Mouse (Mus musculus) stomach, embryonic 15.5 days (tissue): ENCODE data around the gene Rps16. TPM values are rescaled to one million over a fixed set of nuclear protein-coding genes. Genes with fewer than 3 reads are reported as not detected.
A peak's percentile ranks its signal among the peaks of the same experiment; 100 is the strongest.

ENCODE experiments used
- ATAC-seq: fragments of 200-750 bp; cut with Nextera tagmentation; 2 replicates; pipeline ENCODE4 v1.8.0; 2017; ENCODE audit warnings: low read depth, moderate number of reproducible peaks, moderate TSS enrichment; ENCODE audit not compliant: insufficient read depth, low FRiP score
- H3K27ac ChIP-seq: fragments of 300-500 bp; sonication (generic); 2 replicates; pipeline ENCODE4 v1.5.1; 2015; ENCODE audit warnings: mild to moderate bottlenecking, inconsistent platforms
- H3K27me3 ChIP-seq: fragments of 300-500 bp; sonication (generic); replicated peaks from 2 replicates; pipeline ENCODE4 v1.6.1; 2015; ENCODE audit warnings: inconsistent platforms
- H3K36me3 ChIP-seq: fragments of 300-500 bp; sonication (generic); 2 replicates; pipeline ENCODE4 v1.6.1; 2015; ENCODE audit warnings: inconsistent platforms
- H3K4me1 ChIP-seq: fragments of 300-500 bp; sonication (generic); 2 replicates; pipeline ENCODE4 v1.6.1; 2015; ENCODE audit warnings: inconsistent platforms
- H3K4me2 ChIP-seq: fragments of 300-500 bp; sonication (generic); 2 replicates; pipeline ENCODE4 v1.6.1; 2015; ENCODE audit warnings: mild to moderate bottlenecking, inconsistent platforms
- H3K4me3 ChIP-seq: fragments of 300-500 bp; sonication (generic); replicated peaks from 2 replicates; pipeline ENCODE4 v1.5.1; 2015; ENCODE audit warnings: inconsistent platforms
- H3K9ac ChIP-seq: fragments of 300-500 bp; sonication (generic); 2 replicates; pipeline ENCODE4 v1.6.1; 2015; ENCODE audit warnings: inconsistent platforms
- H3K9me3 ChIP-seq: fragments of 300-500 bp; sonication (generic); 2 replicates; pipeline ENCODE4 v1.6.1; 2016; ENCODE audit warnings: inconsistent platforms
- WGBS: fragments of 180-500 bp; shearing (Covaris S2); methylation state at CpG from one replicate; pipeline ENCODE4 v1.1.7; 2015; 5-methylcytosine and 5-hydroxymethylcytosine counted together
- polyA plus RNA-seq: library from polyadenylated mRNA; unstranded; fragments of >200 nt; fragmentation: Nextera tagmentation; extraction: Ambion mirVana; gene quantifications from 2 replicates; pipeline ENCODE4 v1.2.1, GENCODE M21; 2015

Gene Rps16
- polyA plus RNA-seq = 826 and 1,031 TPM in 2 replicates

DNA sequence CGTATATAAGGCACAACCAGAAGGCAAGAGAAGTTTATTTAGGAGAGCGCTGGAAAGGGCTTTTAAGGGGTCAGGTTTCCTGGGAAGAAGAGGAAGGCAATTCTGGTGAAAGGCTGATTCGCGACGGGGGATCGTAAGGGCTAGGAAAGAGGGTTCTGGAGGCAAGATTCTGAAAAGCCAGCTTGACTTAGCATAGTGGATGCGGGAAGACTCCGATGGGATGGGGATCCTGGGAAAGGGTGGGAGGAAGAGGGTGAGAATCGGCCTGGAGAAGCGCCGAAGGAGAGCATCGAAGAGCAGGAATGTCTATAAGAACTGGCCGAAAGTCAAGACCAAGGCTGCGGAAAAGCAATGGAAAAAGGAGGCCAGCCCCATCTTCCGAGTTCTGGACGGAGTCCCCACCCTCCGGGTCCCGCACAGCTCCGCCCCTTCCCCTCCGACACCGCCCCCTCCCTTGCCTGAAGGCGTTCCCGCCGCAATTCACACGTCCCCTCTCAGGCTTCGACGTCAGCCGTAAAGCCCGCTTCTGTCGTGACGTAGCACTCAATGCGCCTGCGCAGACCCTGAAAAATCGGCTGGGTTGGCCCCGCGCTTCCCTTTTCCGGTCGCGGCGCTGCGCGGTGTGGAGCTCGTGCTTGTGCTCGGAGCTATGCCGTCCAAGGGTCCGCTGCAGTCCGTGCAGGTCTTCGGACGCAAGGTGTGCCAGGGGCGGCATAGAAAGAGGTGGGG is at the start of gene Rps16:
Rps16 (plus strand) TSS at position 498 of the 729 bp plus-strand sequence.
- peak within 1 kb of the TSS; percentile 66 for H3K4me2 ChIP-seq
- H3K27ac ChIP-seq = peak within 1 kb of the TSS; percentile 95
- H3K27me3 ChIP-seq = no peaks in the 10 kb centered on the region
- peak within 1 kb of the TSS; percentile 95 for H3K9ac ChIP-seq
- H3K4me1 ChIP-seq = peaks cover 15% of the 10 kb centered on the region
- H3K36me3 ChIP-seq = peaks cover 20% of the 10 kb centered on the region
- peak; percentile 93 for ATAC-seq
- no peaks in the 10 kb centered on the region for H3K9me3 ChIP-seq
- WGBS = under 1% methylated on average over 49 of the region's 50 CpGs
- peak within 1 kb of the TSS; percentile 92 for H3K4me3 ChIP-seq

DNA sequence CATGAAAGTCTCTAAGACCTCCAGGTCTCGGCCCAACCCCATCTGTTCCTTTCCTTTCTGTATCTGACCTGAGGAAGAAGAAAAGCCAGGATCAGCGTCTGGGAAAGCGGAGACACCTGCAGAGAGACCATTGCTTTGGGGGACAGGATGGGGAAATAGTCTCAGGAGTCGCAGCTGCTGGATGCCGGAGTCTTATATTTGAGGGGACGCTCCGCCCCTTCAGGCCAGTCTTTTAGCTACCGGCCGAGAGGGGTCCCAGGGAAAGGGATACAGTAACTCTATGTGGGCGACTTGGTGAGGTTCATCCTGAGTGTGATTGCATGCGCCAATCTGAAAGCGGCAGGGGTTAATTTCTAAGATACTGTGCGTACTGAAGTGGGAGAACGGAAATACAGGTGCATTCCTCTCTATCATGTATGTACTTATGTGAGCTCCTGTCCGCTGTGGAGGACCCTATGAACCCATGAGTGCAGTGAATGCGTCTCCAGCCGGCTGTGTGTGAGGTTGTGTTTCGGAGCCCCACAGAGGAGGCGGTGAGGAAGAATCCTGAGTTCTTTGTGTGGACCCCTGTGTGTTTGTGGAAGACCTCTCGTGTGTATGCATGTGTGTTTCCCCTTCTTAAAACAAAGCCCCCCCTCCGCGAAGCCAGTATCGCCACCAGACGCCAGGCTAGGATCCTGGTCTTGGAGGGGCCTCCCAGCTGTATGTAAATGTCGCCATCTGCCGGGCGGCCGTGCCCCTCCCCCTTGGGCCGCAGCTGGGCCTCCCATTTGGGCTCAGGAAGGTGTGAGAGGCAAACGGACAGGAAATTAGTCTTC is 48.6 kb upstream of the Rps16 start, which contains the start of gene Dll3:
Dll3 (minus strand) TSS at position 623 of the 818 bp plus-strand sequence.
- Histone ChIP-seq H3K36me3 (peaks cover 19% of the 10 kb centered on the region), H3K9ac (no peak within 1 kb of the TSS), H3K4me3 (peak within 1 kb of the TSS; percentile 24), H3K4me2 (peak within 1 kb of the TSS; percentile 61), H3K4me1 (peaks cover 20% of the 10 kb centered on the region; the same call in 1 of the 2 replicates), H3K27me3 (peaks cover 47% of the 10 kb centered on the region), H3K9me3 (no peaks in the 10 kb centered on the region), H3K27ac (no peak within 1 kb of the TSS)
- ATAC-seq = 0 out of 2 replicates have a peak, but pooled peaks have one; percentile 30
- 2% methylated on average over 30 of the region's 30 CpGs for WGBS

DNA sequence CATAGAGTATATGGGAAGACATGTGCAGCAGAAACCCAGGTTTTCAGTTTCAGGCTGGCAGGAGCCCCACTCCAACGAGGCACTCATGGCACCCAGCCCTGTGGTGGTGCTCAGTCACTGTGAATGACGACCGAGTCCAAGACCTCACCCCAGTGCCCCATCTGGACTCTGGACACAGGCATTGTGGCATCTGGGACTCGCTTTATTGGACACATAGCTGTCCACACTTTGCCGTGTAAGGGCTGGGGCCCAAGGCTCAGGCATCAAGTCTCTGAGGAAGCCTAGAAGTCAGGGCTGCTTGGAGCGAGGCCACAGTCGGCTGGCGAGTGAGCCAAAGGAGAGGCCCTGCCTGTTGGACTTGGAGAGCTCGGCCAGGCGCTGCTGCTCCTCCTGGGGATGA is 44.8 kb upstream of the Rps16 start:
- ATAC-seq = no peak
- H3K27ac ChIP-seq = no peak overlapping the region
- no peak overlapping the region for H3K4me2 ChIP-seq
- H3K4me3 ChIP-seq = no peak overlapping the region
- H3K9me3 ChIP-seq = no peaks in the 10 kb centered on the region
- no peak overlapping the region for H3K9ac ChIP-seq
- H3K4me1 ChIP-seq = peaks cover 14% of the 10 kb centered on the region; the same call in 1 of the 2 replicates
- peaks cover 45% of the 10 kb centered on the region for H3K36me3 ChIP-seq
- WGBS = 90% methylated on average over 10 of the region's 10 CpGs
- H3K27me3 ChIP-seq = peaks cover 16% of the 10 kb centered on the region

DNA sequence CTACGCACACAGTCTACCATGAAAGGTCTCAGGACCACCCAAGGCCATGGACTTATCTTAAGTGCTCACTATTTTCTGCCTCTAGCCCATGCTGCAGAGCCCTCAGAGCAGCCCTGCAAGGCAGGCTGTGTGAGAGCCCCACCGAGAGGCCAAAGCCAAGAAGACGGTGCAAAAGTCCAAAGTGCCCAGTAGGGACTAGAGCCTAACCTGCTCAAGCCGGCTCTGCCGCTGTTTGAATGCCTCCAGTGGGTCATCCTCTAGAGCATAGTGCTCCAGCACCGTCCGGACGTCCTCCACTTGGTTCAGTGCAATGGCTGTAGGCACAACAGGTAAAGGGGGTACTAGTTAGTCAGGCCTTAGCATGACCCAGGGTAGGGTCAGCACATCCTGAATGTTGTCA is 44.2 kb upstream of the Rps16 start:
- no peaks in the 10 kb centered on the region for H3K9me3 ChIP-seq
- no peak overlapping the region for H3K4me2 ChIP-seq
- no peak overlapping the region for H3K27ac ChIP-seq
- ATAC-seq = no peak
- H3K36me3 ChIP-seq = peaks cover 45% of the 10 kb centered on the region
- WGBS = 91% methylated on average over 8 of the region's 8 CpGs
- no peak overlapping the region for H3K9ac ChIP-seq
- no peak overlapping the region for H3K4me3 ChIP-seq
- peaks cover 19% of the 10 kb centered on the region for H3K4me1 ChIP-seq
- peaks cover 10% of the 10 kb centered on the region for H3K27me3 ChIP-seq

DNA sequence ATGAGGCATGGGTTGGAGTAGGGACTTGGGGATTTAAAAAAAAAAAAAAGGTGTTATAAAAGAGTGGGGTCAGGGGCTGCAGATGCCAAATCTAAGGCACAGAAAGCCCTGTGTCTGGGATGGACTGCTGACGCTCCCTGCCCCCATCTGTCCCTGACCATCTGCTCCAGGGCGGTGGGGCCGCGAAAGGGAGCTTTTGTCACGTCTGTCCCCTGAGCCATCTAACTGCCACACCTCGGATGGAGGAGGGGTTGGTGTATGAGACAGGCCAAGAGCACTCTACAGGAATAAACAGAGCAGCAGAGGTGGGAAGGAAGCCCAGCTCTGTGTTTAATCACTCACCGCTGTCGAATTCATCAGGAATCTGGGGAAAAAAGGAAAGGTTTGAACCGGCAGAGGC is 40.7 kb upstream of the Rps16 start:
- WGBS = 55% methylated on average over 9 of the region's 9 CpGs
- no peak overlapping the region for H3K9ac ChIP-seq
- peaks cover 8% of the 10 kb centered on the region for H3K4me1 ChIP-seq
- no peak overlapping the region for H3K27ac ChIP-seq
- no peak for ATAC-seq
- H3K4me3 ChIP-seq = no peak overlapping the region
- no peaks in the 10 kb centered on the region for H3K27me3 ChIP-seq
- peaks cover 49% of the 10 kb centered on the region for H3K36me3 ChIP-seq
- H3K4me2 ChIP-seq = no peak overlapping the region
- H3K9me3 ChIP-seq = no peaks in the 10 kb centered on the region

DNA sequence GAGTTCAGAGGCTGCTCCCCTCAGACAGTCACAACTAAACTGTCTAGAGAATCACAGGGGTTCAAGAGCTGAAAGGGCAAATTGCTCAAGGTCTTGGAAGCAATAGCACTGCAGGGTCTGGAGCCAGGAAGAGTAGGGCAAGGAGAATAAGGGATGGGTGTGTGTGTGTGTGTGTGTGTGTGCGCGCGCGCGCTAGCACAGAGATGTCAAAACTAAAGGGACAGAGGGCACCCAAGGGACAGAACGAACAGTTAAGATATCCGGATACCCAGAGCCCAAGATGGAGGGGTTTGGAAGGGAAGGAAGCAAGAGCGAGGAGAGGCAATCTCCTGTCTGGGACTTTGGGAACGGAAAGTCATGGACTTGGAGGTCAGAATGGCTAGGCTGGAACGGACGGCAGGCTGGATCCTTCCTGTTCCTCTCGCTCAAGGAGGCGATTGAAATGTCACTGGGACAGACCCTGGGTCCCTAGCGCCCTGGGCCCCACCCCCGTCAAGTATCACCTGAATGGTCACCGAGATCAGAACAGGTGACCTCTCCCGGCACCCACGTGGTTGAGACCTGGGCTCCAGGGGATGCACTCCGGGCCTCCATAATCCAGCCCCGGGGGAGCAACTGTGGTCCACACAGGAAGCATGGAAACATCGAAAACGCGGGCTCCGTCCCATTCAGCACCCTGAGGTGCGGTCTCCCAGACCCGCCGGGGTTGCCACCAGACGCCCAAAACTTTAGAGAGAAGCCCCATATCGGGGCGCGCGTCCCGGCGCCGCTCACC is 39.1 kb upstream of the Rps16 start:
- WGBS = 5% methylated on average over 35 of the region's 35 CpGs
- Histone ChIP-seq H3K27ac (peak overlapping the region; percentile 69), H3K27me3 (no peaks in the 10 kb centered on the region), H3K4me2 (peak overlapping the region; percentile 86), H3K36me3 (peaks cover 49% of the 10 kb centered on the region), H3K4me3 (peak overlapping the region; percentile 98), H3K9ac (peak overlapping the region; percentile 92), H3K9me3 (no peaks in the 10 kb centered on the region), H3K4me1 (peaks cover 8% of the 10 kb centered on the region)
- peak; percentile 39 for ATAC-seq

DNA sequence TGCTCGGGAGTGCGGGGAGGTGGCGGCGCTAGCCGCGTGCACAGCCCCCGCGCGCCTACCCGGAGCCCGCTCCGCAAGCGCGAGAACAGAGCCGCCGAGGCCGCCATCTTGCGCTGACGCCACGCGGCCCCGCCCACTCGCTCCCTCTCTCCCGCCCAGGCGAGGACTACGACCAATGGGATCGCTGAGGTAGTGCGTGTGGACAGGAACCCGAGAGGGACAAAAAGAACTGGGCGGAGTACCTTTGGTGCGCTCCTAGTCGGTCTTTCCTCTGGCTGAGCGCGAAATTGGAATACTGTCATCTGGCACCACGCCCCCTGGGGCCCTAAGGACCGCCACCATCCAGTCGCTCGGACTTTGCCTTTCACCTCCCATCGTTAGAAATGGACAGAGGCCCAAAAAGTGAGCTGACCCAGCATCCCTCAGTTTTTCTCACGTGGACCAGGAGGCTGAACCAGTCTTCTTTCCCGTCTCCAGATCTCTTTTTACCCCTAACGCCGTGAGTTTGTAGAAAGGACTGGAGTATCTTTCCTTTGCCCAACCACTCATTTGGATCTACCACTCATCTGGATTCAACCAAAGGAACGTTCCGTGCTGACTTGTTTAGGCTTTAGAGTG is 38.4 kb upstream of the Rps16 start, which contains the start of gene Timm50:
Timm50 (minus strand) TSS at position 147 of the 618 bp plus-strand sequence.
- H3K4me2 ChIP-seq = peak within 1 kb of the TSS; percentile 86
- H3K4me3 ChIP-seq = peak within 1 kb of the TSS; percentile 98
- peak; percentile 98 for ATAC-seq
- peaks cover 51% of the 10 kb centered on the region for H3K36me3 ChIP-seq
- under 1% methylated on average over 45 of the region's 45 CpGs for WGBS
- peak within 1 kb of the TSS; percentile 69 for H3K27ac ChIP-seq
- peak within 1 kb of the TSS; percentile 92 for H3K9ac ChIP-seq
- H3K4me1 ChIP-seq = peaks cover 8% of the 10 kb centered on the region
- no peaks in the 10 kb centered on the region for H3K27me3 ChIP-seq
- H3K9me3 ChIP-seq = no peaks in the 10 kb centered on the region

DNA sequence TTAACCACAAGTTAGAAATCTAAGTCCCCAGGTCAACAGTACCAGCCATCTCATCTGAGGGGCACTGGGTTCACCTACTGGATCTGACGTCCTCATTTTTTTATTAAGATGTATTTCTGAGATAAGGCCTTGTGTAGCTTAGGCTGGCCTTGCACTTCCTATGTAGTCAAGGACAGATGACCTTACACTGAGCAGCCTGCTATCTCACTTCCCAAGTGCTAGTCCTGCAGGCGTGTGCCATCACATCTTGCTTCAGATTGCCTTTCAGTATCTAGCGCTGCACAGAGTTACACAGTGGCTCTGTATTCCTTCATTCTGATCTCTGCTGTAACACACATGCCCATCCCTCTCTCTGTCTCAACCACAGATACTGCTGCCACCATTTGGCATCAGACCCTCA is 32.4 kb upstream of the Rps16 start:
- Histone ChIP-seq H3K9me3 (no peaks in the 10 kb centered on the region), H3K27ac (no peak overlapping the region), H3K4me1 (no peaks in the 10 kb centered on the region), H3K36me3 (peaks cover 86% of the 10 kb centered on the region), H3K9ac (no peak overlapping the region), H3K4me2 (no peak overlapping the region), H3K27me3 (no peaks in the 10 kb centered on the region), H3K4me3 (no peak overlapping the region)
- WGBS = 81% methylated on average over 3 of the region's 3 CpGs
- ATAC-seq = no peak

DNA sequence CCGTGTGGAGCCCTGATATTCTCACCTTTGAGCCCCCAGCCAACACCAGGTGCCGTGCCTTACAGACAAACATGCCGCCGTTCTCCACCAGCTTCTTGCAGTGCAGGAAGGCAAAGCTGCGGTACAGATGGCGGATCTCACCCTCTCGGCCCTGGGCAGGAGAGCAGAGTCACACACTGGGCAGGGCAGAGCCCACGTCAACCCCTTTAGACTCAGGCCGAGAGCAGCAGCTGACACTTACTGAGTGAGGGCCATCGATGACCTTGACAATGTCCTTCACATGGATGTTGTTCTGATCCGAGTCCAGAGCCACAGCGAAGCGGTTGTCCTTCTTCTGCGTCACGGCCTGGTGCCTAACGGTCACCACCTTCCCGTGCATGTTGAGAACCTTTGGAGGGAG is 31.7 kb upstream of the Rps16 start:
- H3K9ac ChIP-seq = no peak overlapping the region
- no peak for ATAC-seq
- no peak overlapping the region for H3K4me3 ChIP-seq
- peaks cover 93% of the 10 kb centered on the region for H3K36me3 ChIP-seq
- WGBS = 92% methylated on average over 17 of the region's 17 CpGs
- H3K27ac ChIP-seq = no peak overlapping the region
- no peaks in the 10 kb centered on the region for H3K9me3 ChIP-seq
- H3K4me2 ChIP-seq = no peak overlapping the region
- no peaks in the 10 kb centered on the region for H3K4me1 ChIP-seq
- H3K27me3 ChIP-seq = no peaks in the 10 kb centered on the region

DNA sequence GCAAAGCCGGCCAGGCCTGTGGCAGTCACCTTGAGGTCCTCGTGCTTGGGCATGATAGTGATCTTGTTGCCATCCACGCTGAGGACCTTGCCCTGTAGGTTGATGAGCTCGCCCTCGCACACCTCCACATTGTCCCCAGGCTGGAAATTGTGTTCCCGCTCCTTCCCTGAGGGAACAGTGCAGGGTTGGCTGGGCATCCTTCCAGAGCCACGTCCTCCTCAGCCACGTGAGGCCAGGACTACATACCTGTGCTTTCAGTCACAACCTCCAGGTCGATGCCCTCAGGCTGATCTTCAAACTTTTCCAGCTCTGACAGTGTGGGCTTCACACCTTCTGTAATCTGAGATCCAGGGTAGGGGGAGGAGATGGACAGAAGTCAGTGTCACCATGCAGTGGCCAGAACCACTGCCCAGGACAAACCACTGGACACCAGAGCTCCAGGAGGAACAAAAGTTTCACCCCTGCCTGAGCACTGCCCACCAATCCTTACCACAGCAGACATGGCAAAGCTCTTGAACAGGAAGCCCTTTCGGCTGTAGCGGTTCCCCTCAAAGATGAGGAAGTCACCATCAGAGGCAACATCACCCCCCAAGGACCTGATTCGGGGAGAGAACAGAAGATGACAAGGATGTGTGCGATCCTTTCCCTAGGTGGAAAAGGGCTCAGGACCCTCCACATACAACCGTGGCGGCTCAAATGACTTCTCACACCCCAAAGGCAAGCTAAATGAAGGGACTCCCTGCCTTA is 28.3 kb upstream of the Rps16 start:
- Histone ChIP-seq H3K9me3 (no peaks in the 10 kb centered on the region), H3K4me3 (no peak overlapping the region), H3K9ac (no peak overlapping the region), H3K27me3 (no peaks in the 10 kb centered on the region), H3K4me1 (no peaks in the 10 kb centered on the region), H3K27ac (no peak overlapping the region), H3K36me3 (peaks cover 88% of the 10 kb centered on the region), H3K4me2 (no peak overlapping the region)
- no peak for ATAC-seq
- 92% methylated on average over 15 of the region's 15 CpGs for WGBS

DNA sequence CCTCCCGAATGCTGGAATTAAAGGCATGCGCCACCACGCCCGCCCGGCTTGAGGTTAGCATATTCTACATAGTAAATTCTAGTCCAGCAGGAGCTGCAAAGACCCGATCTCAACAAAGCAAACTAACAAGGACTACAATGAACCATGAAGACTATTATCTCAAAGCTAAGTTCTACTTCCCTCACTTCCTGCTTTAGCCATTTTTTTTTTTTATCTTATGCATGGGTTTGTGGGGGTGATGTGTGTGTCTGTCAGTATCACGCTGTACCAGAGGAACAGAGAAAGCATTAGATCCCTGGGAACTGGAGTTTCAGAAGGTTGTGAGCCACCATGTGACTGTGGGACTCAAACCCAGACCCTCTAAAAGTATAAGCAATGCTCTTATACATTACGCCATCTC is 25.2 kb upstream of the Rps16 start:
- H3K9me3 ChIP-seq = no peaks in the 10 kb centered on the region
- no peaks in the 10 kb centered on the region for H3K4me1 ChIP-seq
- WGBS = 96% methylated on average over 8 of the region's 8 CpGs
- ATAC-seq = no peak
- no peak overlapping the region for H3K27ac ChIP-seq
- no peaks in the 10 kb centered on the region for H3K27me3 ChIP-seq
- no peak overlapping the region for H3K4me2 ChIP-seq
- H3K4me3 ChIP-seq = no peak overlapping the region
- no peak overlapping the region for H3K9ac ChIP-seq
- peaks cover 79% of the 10 kb centered on the region for H3K36me3 ChIP-seq
